Mouse (Mus musculus) limb, embryonic 15.5 days (tissue): ENCODE data around the gene Ccl25. TPM values are rescaled to one million over a fixed set of nuclear protein-coding genes. Genes with fewer than 3 reads are reported as not detected.
"Not testable (repeated sequence)": the region's sequence is repeated elsewhere in the genome, so short reads cannot be mapped to it uniquely, and the experiment has no call there.

Experiments
- ATAC-seq: fragments of 200-750 bp; cut with Nextera tagmentation; 2 replicates; pipeline ENCODE4 v1.8.0; 2017; ENCODE audit warnings: low read depth, moderate TSS enrichment; ENCODE audit not compliant: insufficient number of reproducible peaks, low FRiP score, low TSS enrichment
- H3K27ac ChIP-seq: fragments of 300-500 bp; sonication (generic); 2 replicates; pipeline ENCODE4 v1.5.1; 2015; ENCODE audit warnings: moderate library complexity, mild to moderate bottlenecking, inconsistent platforms
- H3K27me3 ChIP-seq: fragments of 300-500 bp; sonication (generic); 2 replicates; pipeline ENCODE4 v1.6.1; 2015; ENCODE audit warnings: inconsistent platforms
- H3K36me3 ChIP-seq: fragments of 300-500 bp; sonication (generic); 2 replicates; pipeline ENCODE4 v1.6.1; 2015; ENCODE audit warnings: inconsistent platforms
- H3K4me1 ChIP-seq: fragments of 300-500 bp; sonication (generic); 2 replicates; pipeline ENCODE4 v1.6.1; 2015; ENCODE audit warnings: inconsistent platforms
- H3K4me2 ChIP-seq: fragments of 300-500 bp; sonication (generic); 2 replicates; pipeline ENCODE4 v1.6.1; 2015; ENCODE audit warnings: mild to moderate bottlenecking, inconsistent platforms
- H3K4me3 ChIP-seq: fragments of 300-500 bp; sonication (generic); 2 replicates; pipeline ENCODE4 v1.5.1; 2015; ENCODE audit warnings: mild to moderate bottlenecking, inconsistent platforms
- H3K9ac ChIP-seq: fragments of 300-500 bp; sonication (generic); 2 replicates; pipeline ENCODE4 v1.6.1; 2015; ENCODE audit warnings: inconsistent platforms
- H3K9me3 ChIP-seq: fragments of 300-500 bp; sonication (generic); 2 replicates; pipeline ENCODE4 v1.6.1; 2016; ENCODE audit warnings: inconsistent platforms
- WGBS: fragments of 180-500 bp; shearing (Covaris S2); methylation state at CpG from one replicate; pipeline ENCODE4 v1.1.7; 2015; 5-methylcytosine and 5-hydroxymethylcytosine counted together
- polyA plus RNA-seq: library from polyadenylated mRNA; unstranded; fragments of >200 nt; fragmentation: Nextera tagmentation; extraction: Ambion mirVana; gene quantifications from 2 replicates; pipeline ENCODE4 v1.2.1, GENCODE M21; 2015

Gene Ccl25
- polyA plus RNA-seq, 1 experiment from 2014 or later: 13.5 TPM

DNA sequence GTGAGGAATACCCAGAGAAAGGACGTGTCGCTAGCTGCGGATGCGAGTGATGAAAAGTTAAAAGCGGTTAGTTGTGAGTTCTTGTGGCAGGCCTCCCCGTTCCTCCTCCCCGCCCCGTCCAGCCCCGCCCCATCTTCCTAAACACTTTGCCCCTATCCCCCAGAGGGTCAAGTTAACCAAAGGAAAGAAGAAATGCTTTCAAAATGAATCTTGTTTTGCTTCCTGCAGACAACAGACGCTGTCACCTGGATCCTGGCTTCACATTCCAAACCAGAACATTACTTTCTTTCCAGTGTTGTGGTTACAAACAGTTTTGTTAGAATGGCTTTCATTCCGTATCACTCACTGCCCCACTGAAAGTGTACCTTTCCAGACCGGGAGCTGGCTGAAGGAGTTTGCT, 23.3 kb downstream of the Ccl25 start:
- WGBS: 20% methylated on average over 12 of the region's 12 CpGs
- Histone ChIP-seq H3K4me3 (no peak overlapping the region), H3K36me3 (no peaks in the 10 kb centered on the region), H3K27me3 (no peaks in the 10 kb centered on the region), H3K27ac (no peak overlapping the region), H3K9me3 (no peaks in the 10 kb centered on the region), H3K4me1 (0 out of 2 replicates have a peak, but pooled peaks cover 2% of the 10 kb centered on the region), H3K4me2 (0 out of 2 replicates have a peak overlapping the region, but pooled peaks have one; percentile 23), H3K9ac (no peak overlapping the region)
- ATAC-seq: no peak

DNA sequence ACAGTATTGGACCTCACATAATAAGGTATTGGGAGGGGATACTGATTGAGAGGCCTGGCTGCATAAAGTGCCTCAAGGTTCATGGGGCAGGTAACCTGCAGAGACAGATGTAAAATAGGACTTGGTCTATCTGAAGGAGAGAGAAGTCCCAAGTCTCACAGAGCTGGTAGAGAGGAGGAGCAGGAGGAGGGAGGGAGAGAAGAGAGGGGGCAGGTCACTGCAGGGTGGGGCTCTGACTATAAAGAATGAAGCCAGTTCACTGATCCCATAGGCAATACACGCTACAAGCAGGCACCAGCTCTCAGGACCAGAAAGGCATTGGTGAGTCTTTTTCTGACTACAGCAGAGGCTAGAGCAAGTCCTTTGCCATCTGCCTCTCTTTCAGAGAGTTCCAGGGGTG, 24.3 kb downstream of the Ccl25 start:
- Histone ChIP-seq H3K36me3 (no peaks in the 10 kb centered on the region), H3K9me3 (no peaks in the 10 kb centered on the region), H3K27ac (no peak overlapping the region), H3K4me2 (no peak overlapping the region), H3K9ac (no peak overlapping the region), H3K4me1 (0 out of 2 replicates have a peak, but pooled peaks cover 2% of the 10 kb centered on the region), H3K4me3 (no peak overlapping the region), H3K27me3 (no peaks in the 10 kb centered on the region)
- 57% methylated on average over 1 of the region's 1 CpGs for WGBS
- ATAC-seq: no peak

- WGBS: 91% methylated on average over 3 of the region's 3 CpGs
- Histone ChIP-seq H3K4me3 (no peak overlapping the region), H3K4me1 (0 out of 2 replicates have a peak, but pooled peaks cover 2% of the 10 kb centered on the region), H3K9me3 (no peaks in the 10 kb centered on the region), H3K36me3 (no peaks in the 10 kb centered on the region), H3K9ac (no peak overlapping the region), H3K27ac (no peak overlapping the region), H3K27me3 (no peaks in the 10 kb centered on the region), H3K4me2 (no peak overlapping the region)
- ATAC-seq: no peak
Observed at GRCm38 (mm10) chr8:4350618-4351017, 25.6 kb downstream of the Ccl25 start.

GRCm38 (mm10) chr8:4352562-4352961, 27.6 kb downstream of the Ccl25 start:
- not testable (repeated sequence) for H3K27ac ChIP-seq, H3K4me2 ChIP-seq, H3K36me3 ChIP-seq, H3K4me3 ChIP-seq, H3K9ac ChIP-seq, ATAC-seq, H3K4me1 ChIP-seq, H3K9me3 ChIP-seq, H3K27me3 ChIP-seq
- 86% methylated on average over 6 of the region's 6 CpGs for whole genome bisulfite sequencing

GRCm38 (mm10) chr8:4353741-4354140, 28.7 kb downstream of the Ccl25 start:
- ATAC-seq: no peak

DNA sequence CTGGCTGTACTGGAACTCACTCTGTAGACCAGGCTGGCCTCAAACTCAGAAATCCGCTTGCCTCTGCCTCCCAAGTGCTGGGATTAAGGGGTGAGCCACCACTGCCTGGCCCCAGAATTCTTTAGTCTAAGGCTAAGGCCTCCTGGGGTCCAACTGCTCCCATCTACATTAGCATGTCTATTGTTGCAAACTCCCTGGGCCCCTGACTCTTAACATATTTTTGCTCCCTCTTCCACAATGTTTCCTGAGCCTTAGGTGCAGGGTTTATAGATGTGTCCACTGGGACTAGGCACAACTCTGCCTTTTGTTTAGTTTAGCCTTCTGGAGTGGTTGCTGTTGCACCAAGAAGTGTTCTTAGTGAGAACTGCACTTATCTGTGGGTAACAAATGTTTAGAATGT, 29.5 kb downstream of the Ccl25 start:
- WGBS: 86% methylated on average over 1 of the region's 1 CpGs
- Histone ChIP-seq H3K9me3 (no peaks in the 10 kb centered on the region), H3K4me2 (no peak overlapping the region), H3K4me1 (no peaks in the 10 kb centered on the region), H3K4me3 (no peak overlapping the region), H3K36me3 (no peaks in the 10 kb centered on the region), H3K9ac (no peak overlapping the region), H3K27me3 (no peaks in the 10 kb centered on the region), H3K27ac (no peak overlapping the region)
- ATAC-seq: no peak

More at GRCm38 (mm10) chr8:4353741-4354140, 28.7 kb downstream of the Ccl25 start:
- Histone ChIP-seq H3K4me1 (no peaks in the 10 kb centered on the region), H3K36me3 (no peaks in the 10 kb centered on the region), H3K4me3 (no peak overlapping the region), H3K9ac (no peak overlapping the region), H3K9me3 (no peaks in the 10 kb centered on the region), H3K4me2 (no peak overlapping the region), H3K27ac (no peak overlapping the region), H3K27me3 (no peaks in the 10 kb centered on the region)
- WGBS: 77% methylated on average over 4 of the region's 4 CpGs

GRCm38 (mm10) chr8:4355455-4355854, 30.4 kb downstream of the Ccl25 start:
- Histone ChIP-seq H3K27ac (no peak overlapping the region), H3K36me3 (no peaks in the 10 kb centered on the region), H3K4me2 (no peak overlapping the region), H3K4me1 (no peaks in the 10 kb centered on the region), H3K27me3 (no peaks in the 10 kb centered on the region), H3K4me3 (no peak overlapping the region), H3K9me3 (no peaks in the 10 kb centered on the region), H3K9ac (no peak overlapping the region)
- ATAC-seq: no peak
- WGBS: 77% methylated on average over 10 of the region's 10 CpGs

- Histone ChIP-seq H3K4me1 (no peaks in the 10 kb centered on the region), H3K27ac (no peak overlapping the region), H3K27me3 (no peaks in the 10 kb centered on the region), H3K9ac (no peak overlapping the region), H3K36me3 (no peaks in the 10 kb centered on the region), H3K9me3 (no peaks in the 10 kb centered on the region), H3K4me2 (no peak overlapping the region), H3K4me3 (no peak overlapping the region)
- WGBS: 60% methylated on average over 3 of the region's 3 CpGs
- no peak for ATAC-seq
Observed at GRCm38 (mm10) chr8:4359362-4359761, 34.4 kb downstream of the Ccl25 start.

- H3K4me1 ChIP-seq: no peaks in the 10 kb centered on the region
- H3K27ac ChIP-seq: no peak overlapping the region
- no peaks in the 10 kb centered on the region for H3K27me3 ChIP-seq
- no peak for ATAC-seq
- WGBS: 81% methylated on average over 2 of the region's 2 CpGs
- H3K4me2 ChIP-seq: no peak overlapping the region
- no peaks in the 10 kb centered on the region for H3K36me3 ChIP-seq
- H3K9ac ChIP-seq: no peak overlapping the region
- H3K9me3 ChIP-seq: no peaks in the 10 kb centered on the region
- no peak overlapping the region for H3K4me3 ChIP-seq
Observed at GRCm38 (mm10) chr8:4360922-4361321, 35.9 kb downstream of the Ccl25 start.

DNA sequence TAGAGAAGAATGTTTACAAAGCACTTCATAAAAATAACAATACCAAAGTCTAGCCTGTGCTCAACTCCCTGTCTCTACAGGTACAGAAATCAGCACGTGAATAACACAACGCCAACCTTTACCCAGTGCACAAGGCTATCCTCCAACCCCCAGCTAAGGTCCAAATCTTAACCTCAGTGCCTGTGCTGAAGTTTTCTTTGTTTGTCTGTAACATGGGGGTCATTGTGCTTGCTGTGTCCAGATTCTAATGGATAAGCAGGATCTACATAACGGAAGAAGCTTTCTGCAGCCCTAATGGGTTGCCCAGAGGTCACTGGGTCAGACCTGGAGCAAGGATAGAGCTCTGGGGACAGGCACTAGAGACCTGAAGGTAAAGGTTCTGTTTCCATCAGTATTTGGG, 41.2 kb downstream of the Ccl25 start:
- H3K9ac ChIP-seq: no peak overlapping the region
- H3K4me1 ChIP-seq: no peaks in the 10 kb centered on the region
- H3K9me3 ChIP-seq: no peaks in the 10 kb centered on the region
- H3K36me3 ChIP-seq: no peaks in the 10 kb centered on the region
- no peak overlapping the region for H3K4me3 ChIP-seq
- WGBS: 90% methylated on average over 3 of the region's 3 CpGs
- H3K27ac ChIP-seq: no peak overlapping the region
- H3K4me2 ChIP-seq: no peak overlapping the region
- no peak for ATAC-seq
- H3K27me3 ChIP-seq: no peaks in the 10 kb centered on the region

- ATAC-seq: no peak
- Histone ChIP-seq H3K36me3 (no peaks in the 10 kb centered on the region), H3K9ac (no peak overlapping the region), H3K4me1 (no peaks in the 10 kb centered on the region), H3K27me3 (no peaks in the 10 kb centered on the region), H3K9me3 (no peaks in the 10 kb centered on the region), H3K4me3 (no peak overlapping the region), H3K27ac (no peak overlapping the region), H3K4me2 (no peak overlapping the region)
- 67% methylated on average over 11 of the region's 11 CpGs for WGBS
Observed at GRCm38 (mm10) chr8:4367808-4368207, 42.8 kb downstream of the Ccl25 start.

DNA sequence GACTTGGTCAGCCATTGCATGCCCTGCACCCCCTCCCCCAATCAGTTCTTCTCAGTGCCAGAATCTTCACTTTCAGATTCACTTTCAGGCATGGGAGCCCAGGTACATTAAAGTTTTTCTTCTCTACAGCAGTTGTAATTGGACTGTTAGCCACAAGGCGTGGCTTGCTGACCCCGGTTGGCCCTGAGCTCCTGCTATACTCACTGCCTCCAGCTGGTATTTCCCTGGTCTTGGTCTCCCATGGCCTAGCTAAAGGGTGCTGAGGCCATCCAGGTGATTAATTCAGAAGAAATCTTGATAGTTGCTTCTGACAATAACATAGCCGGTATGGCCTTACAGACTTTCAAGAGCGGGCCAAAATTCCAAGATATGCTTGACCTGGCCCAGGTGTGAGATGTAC, 43.5 kb downstream of the Ccl25 start:
- Histone ChIP-seq H3K9ac (no peak overlapping the region), H3K27me3 (no peaks in the 10 kb centered on the region), H3K9me3 (no peaks in the 10 kb centered on the region), H3K4me3 (no peak overlapping the region), H3K36me3 (no peaks in the 10 kb centered on the region), H3K4me1 (no peaks in the 10 kb centered on the region), H3K4me2 (no peak overlapping the region), H3K27ac (no peak overlapping the region)
- WGBS: 86% methylated on average over 4 of the region's 4 CpGs
- ATAC-seq: no peak

- Histone ChIP-seq H3K36me3 (no peaks in the 10 kb centered on the region), H3K9me3 (no peaks in the 10 kb centered on the region), H3K4me3 (no peak overlapping the region), H3K27ac (no peak overlapping the region), H3K9ac (no peak overlapping the region), H3K27me3 (no peaks in the 10 kb centered on the region), H3K4me2 (no peak overlapping the region), H3K4me1 (no peaks in the 10 kb centered on the region)
- 32% methylated on average over 2 of the region's 2 CpGs for WGBS
- no peak for ATAC-seq
Observed at GRCm38 (mm10) chr8:4370078-4370477, 45.1 kb downstream of the Ccl25 start.
